Mouse (Mus musculus) megakaryocyte, embryonic 14.5 days (primary cell): ENCODE results near the gene Cnpy4. TPM values are rescaled to one million over a fixed set of nuclear protein-coding genes. Genes with fewer than 3 reads are reported as not detected.
"Not testable (repeated sequence)": the region's sequence is repeated elsewhere in the genome, so short reads cannot be mapped to it uniquely, and the experiment has no call there.

Experiments
- H3K27me3 ChIP-seq: replicated peaks from 2 replicates; pipeline ENCODE3; 2012; ENCODE audit warnings: inconsistent platforms
- H3K36me3 ChIP-seq: replicated peaks from 2 replicates; pipeline ENCODE3; 2012; ENCODE audit warnings: low read length, inconsistent platforms, mixed read lengths
- H3K4me1 ChIP-seq: 2 replicates; pipeline ENCODE4 v1.6.1; 2012; ENCODE audit warnings: inconsistent platforms
- H3K4me3 ChIP-seq: replicated peaks from 2 replicates; pipeline ENCODE3; 2012; ENCODE audit warnings: moderate library complexity, mild to moderate bottlenecking, inconsistent platforms
- H3K9me3 ChIP-seq: 2 replicates; pipeline ENCODE4 v1.6.1; 2012; ENCODE audit warnings: inconsistent platforms
- FLI1 ChIP-seq: IDR thresholded peaks from 2 replicates; pipeline ENCODE4 v1.6.1; 2012; ENCODE audit warnings: low read length, inconsistent platforms, mixed read lengths
- GATA1 ChIP-seq: IDR thresholded peaks from 3 replicates; pipeline ENCODE4 v1.6.1; 2012; ENCODE audit warnings: mixed read lengths, low read length, inconsistent platforms, borderline replicate concordance
- polyA plus RNA-seq: library from polyadenylated mRNA; stranded (reverse); fragments of >175 nt; gene quantifications from 2 replicates; pipeline ENCODE4 v1.2.3, GENCODE M21; 2012; ENCODE audit warnings: low replicate concordance; ENCODE audit not compliant: insufficient read depth

The Cnpy4 gene
- polyA plus RNA-seq, 1 experiment: 2.1 TPM

GRCm38 (mm10) chr5:138202086-138202485 lies 14.8 kb downstream of the Cnpy4 start:
- Histone ChIP-seq H3K27me3 (no peaks in the 10 kb centered on the region), H3K4me1 (no peaks in the 10 kb centered on the region), H3K4me3 (no peak overlapping the region), H3K9me3 (peaks cover 34% of the 10 kb centered on the region), H3K36me3 (no peaks in the 10 kb centered on the region)
- no peak for TF ChIP-seq GATA1
- no peak for TF ChIP-seq FLI1

GRCm38 (mm10) chr5:138207253-138207652 lies 20.0 kb downstream of the Cnpy4 start:
- peaks cover 50% of the 10 kb centered on the region for H3K9me3 ChIP-seq
- no peaks in the 10 kb centered on the region for H3K36me3 ChIP-seq
- H3K4me3 ChIP-seq: no peak overlapping the region
- peaks cover 1% of the 10 kb centered on the region for H3K27me3 ChIP-seq
- H3K4me1 ChIP-seq: peaks cover 4% of the 10 kb centered on the region; the same call in 1 of the 2 replicates
- TF ChIP-seq FLI1: no peak

GRCm38 (mm10) chr5:138207873-138208272 lies 20.6 kb downstream of the Cnpy4 start:
- TF ChIP-seq FLI1: no peak
- TF ChIP-seq GATA1: no peak
- H3K36me3 ChIP-seq: no peaks in the 10 kb centered on the region
- no peak overlapping the region for H3K4me3 ChIP-seq

GRCm38 (mm10) chr5:138216632-138217031 lies 29.3 kb downstream of the Cnpy4 start:
- H3K27me3 ChIP-seq: not testable (repeated sequence)

More at GRCm38 (mm10) chr5:138207873-138208272, 20.6 kb downstream of the Cnpy4 start:
- Histone ChIP-seq H3K27me3 (peaks cover 1% of the 10 kb centered on the region), H3K9me3 (peaks cover 49% of the 10 kb centered on the region), H3K4me1 (peaks cover 4% of the 10 kb centered on the region; the same call in 1 of the 2 replicates)

GRCm38 (mm10) chr5:138219864-138220263 lies 32.6 kb downstream of the Cnpy4 start:
- Histone ChIP-seq H3K9me3 (peaks cover 28% of the 10 kb centered on the region), H3K36me3 (no peaks in the 10 kb centered on the region), H3K27me3 (peaks cover 11% of the 10 kb centered on the region), H3K4me3 (no peak overlapping the region), H3K4me1 (peaks cover 6% of the 10 kb centered on the region; the same call in 1 of the 2 replicates)
- TF ChIP-seq FLI1 (no peak), GATA1 (no peak)

More at GRCm38 (mm10) chr5:138216632-138217031, 29.3 kb downstream of the Cnpy4 start:
- not testable (repeated sequence) for H3K4me3 ChIP-seq, H3K4me1 ChIP-seq, H3K36me3 ChIP-seq
- peaks cover 33% of the 10 kb centered on the region for H3K9me3 ChIP-seq

GRCm38 (mm10) chr5:138222111-138222510 lies 34.8 kb downstream of the Cnpy4 start:
- Histone ChIP-seq H3K36me3 (no peaks in the 10 kb centered on the region), H3K4me1 (peaks cover 21% of the 10 kb centered on the region), H3K9me3 (peaks cover 6% of the 10 kb centered on the region), H3K27me3 (peaks cover 14% of the 10 kb centered on the region), H3K4me3 (no peak overlapping the region)
- TF ChIP-seq FLI1 (no peak), GATA1 (no peak)

- Histone ChIP-seq H3K36me3 (no peaks in the 10 kb centered on the region), H3K9me3 (no peaks in the 10 kb centered on the region), H3K4me3 (no peak overlapping the region), H3K27me3 (peaks cover 15% of the 10 kb centered on the region), H3K4me1 (peaks cover 32% of the 10 kb centered on the region)
- TF ChIP-seq GATA1 (no peak), FLI1 (no peak)
These were observed 36.0 kb downstream of the Cnpy4 start for GRCm38 (mm10) chr5:138223287-138223686.

- H3K4me1 ChIP-seq: peaks cover 55% of the 10 kb centered on the region
- no peak for TF ChIP-seq GATA1
- no peak for TF ChIP-seq FLI1
- peak within 1 kb of the TSS; percentile 19 for H3K4me3 ChIP-seq
- no peaks in the 10 kb centered on the region for H3K9me3 ChIP-seq
- H3K36me3 ChIP-seq: no peaks in the 10 kb centered on the region
- peaks cover 23% of the 10 kb centered on the region for H3K27me3 ChIP-seq
These were observed 38.4 kb downstream of the Cnpy4 start, which contains the start of gene Nxpe5 for GRCm38 (mm10) chr5:138225700-138226099. Nxpe5 (plus strand) TSS chr5:138225898.

GRCm38 (mm10) chr5:138226491-138226890 lies 39.2 kb downstream of the Cnpy4 start:
- peaks cover 57% of the 10 kb centered on the region for H3K4me1 ChIP-seq
- peaks cover 24% of the 10 kb centered on the region for H3K27me3 ChIP-seq
- TF ChIP-seq FLI1 (no peak), GATA1 (no peak)
- H3K4me3 ChIP-seq: peak overlapping the region; percentile 19
- no peaks in the 10 kb centered on the region for H3K36me3 ChIP-seq
- no peaks in the 10 kb centered on the region for H3K9me3 ChIP-seq

GRCm38 (mm10) chr5:138227367-138227766 lies 40.1 kb downstream of the Cnpy4 start:
- H3K4me3 ChIP-seq: peak overlapping the region; percentile 57
- no peaks in the 10 kb centered on the region for H3K36me3 ChIP-seq
- TF ChIP-seq FLI1: peak; percentile 76; the same call in 1 of the 2 replicates
- TF ChIP-seq GATA1: peak; percentile 80; the same call in 1 of the 3 replicates
- H3K4me1 ChIP-seq: peaks cover 51% of the 10 kb centered on the region
- H3K9me3 ChIP-seq: no peaks in the 10 kb centered on the region
- peaks cover 26% of the 10 kb centered on the region for H3K27me3 ChIP-seq

GRCm38 (mm10) chr5:138228026-138228425 lies 40.7 kb downstream of the Cnpy4 start:
- H3K4me3 ChIP-seq: no peak overlapping the region
- TF ChIP-seq GATA1 (no peak), FLI1 (no peak)
- no peaks in the 10 kb centered on the region for H3K36me3 ChIP-seq
- H3K27me3 ChIP-seq: peaks cover 27% of the 10 kb centered on the region
- no peaks in the 10 kb centered on the region for H3K9me3 ChIP-seq
- H3K4me1 ChIP-seq: peaks cover 51% of the 10 kb centered on the region
